Mouse (Mus musculus) retina, adult 2 months (tissue): Measurements from ENCODE around the gene Bdh1.
"Not testable (repeated sequence)": the region's sequence is repeated elsewhere in the genome, so short reads cannot be mapped to it uniquely, and the experiment has no call there.

Experiments used
- DNase-seq: peaks from one replicate; pipeline ENCODE4 v3.0.0-alpha.2; 2012; ENCODE audit warnings: low read depth, low spot score

Bdh1 gene

GRCm38 (mm10) chr16:31464953-31465352 lies 42.9 kb downstream of the Bdh1 start:
- DNase-seq: no peak

GRCm38 (mm10) chr16:31465630-31466029 lies 43.5 kb downstream of the Bdh1 start:
- no peak for DNase-seq

- DNase-seq: no peak
Measured at GRCm38 (mm10) chr16:31466106-31466505, 44.0 kb downstream of the Bdh1 start.

DNA sequence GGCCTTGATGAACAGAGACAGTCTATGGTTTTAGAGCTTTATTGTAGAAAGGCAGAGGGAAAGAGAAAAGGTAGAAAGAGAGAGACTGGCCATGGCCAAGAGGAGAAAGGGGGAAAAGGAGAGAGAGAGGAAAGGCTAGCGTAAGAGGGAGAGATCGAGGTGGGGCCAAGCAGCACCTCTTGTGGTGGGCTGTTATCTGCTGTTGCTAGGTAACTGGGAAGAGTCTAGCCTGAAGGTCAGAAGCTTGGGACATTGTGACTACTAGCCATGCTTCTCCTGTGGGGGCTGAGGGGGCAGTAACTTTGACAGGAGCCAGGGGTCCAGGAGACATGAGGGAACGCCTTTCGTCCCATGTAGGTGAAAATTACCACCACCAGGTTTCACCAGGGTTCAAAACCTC lies 48.7 kb downstream of the Bdh1 start:
- DNase-seq: not testable (repeated sequence)

DNA sequence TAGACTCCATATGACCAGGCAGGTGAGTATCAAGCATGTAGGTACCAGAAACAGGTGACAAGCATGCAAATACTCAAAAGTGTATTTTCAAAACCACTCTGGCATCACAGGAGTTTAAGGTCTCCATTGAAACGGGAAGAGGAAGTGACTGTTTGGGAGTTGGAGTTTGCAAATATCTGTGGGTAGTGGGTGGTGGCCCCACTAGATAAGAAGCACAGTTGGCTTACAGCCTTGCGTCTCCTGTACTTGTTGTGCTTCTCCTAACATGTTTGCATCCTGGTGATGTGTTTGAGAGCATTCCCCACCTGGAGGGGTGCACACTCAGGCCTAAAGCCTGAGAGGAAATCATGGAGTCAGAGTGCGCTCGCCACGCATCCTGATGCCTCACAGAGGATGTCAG lies 49.9 kb downstream of the Bdh1 start:
- DNase-seq: no peak

DNA sequence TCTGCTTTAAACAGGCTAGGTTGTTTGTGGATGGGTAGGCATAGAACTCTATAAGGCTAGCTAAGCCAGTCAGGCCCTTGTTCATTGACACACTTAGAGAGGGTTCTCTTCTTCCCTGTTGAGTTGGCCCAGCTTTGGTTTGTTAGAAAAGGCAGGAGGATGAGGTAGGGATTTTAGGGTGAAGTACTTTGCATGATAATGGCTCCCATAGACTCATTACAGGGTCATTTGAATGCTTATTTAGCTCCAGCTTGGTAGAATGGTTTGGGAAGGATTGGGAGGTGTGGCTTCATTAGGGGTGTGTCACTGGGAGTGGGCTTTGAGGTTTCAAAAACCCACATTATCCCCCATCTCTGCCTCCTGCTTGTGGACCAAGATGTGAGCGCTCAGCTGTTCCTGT lies 51.1 kb downstream of the Bdh1 start:
- no peak for DNase-seq

DNA sequence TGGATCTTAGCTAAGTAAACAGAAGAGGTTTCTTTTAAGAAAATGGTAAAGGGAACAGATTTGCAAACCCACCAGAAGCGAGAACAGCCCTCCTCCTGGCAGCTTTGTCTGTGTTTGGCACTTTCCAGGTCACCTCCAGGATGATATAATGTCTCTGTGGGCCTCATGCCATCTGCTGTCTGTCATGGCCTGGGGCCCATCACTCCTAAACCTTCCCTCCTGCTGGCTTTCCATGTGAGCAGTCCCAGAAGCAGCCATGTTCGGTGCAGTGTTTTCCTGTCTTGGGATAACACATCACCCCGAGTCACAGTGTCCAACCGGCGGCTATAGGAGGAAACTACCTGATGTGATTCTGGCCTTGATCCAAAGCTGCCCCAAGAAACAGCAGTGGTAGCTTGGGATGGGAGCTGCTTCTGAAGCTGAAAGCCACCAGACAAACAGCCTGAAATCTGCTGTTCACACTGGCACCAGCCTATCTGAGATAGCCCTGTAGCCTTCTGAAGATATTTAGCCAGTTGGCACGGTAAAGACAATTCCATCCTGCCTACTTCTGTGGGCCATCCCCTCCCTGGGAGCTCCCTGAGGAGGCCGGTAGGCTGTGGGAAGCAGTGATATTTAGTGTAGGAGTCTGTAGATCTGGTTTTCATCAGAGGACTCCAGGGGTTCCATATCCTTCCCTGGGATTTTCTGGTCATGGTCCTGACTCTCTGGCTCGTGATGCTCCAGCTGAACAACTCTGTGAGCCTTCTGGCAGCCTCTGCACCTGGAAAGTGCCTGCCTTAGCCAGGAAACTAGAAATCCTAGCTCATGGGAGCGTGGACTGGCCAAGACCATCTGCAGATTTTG lies 53.3 kb downstream of the Bdh1 start:
- no peak for DNase-seq

DNA sequence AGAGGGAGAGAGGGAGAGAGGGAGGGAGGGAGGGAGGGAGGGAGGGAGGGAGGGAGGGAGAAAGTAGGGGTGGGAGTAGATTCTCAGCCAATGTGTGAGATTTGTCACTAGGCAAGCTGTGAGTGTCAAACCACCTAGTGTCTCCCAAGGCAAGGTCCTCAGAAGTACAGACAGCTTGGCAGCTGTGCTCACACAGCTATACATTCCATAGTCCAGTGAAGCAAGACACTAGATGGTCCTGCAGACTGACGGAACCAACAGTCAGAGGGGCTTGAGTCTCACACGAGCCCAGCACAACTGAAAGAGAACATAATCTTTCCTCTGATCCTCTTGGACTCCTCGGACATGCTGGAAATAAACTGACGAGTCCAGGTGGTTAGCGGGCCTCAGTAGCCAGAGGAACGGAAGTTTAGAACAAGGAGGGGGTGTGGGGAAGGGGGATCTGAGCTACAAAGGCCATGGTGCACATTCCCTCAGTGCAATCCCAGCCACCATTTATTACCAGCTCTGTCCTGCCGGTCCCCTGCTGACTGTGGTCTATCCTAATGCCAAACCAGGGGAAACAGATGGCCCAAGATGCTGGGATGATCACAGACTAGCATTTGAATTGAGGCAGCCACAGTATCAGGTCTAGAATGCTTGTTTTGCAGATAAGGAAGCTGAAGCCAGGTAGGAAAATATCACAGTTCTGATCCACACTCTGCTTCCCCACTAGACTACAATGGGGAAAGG lies 55.0 kb downstream of the Bdh1 start:
- DNase-seq: no peak

DNA sequence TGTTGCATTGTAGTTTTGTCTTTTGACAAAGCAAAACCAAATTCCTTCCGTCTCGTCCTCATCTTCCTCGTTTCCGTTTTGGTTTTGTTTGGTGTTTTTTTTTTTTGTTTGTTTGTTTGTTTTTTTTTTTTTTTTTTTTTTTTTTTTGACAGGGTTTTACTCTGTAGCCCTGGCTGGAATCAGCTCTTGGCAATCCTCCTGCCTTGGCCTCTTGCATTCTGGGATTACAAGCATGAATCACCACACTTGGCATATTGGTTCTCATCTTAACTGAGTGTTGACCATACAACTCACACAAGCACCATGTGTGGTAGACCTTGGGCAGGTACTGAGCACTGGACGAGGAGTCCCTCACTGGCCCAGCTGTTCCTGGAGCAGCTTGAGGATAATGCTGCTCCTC lies 63.3 kb downstream of the Bdh1 start:
- DNase-seq: no peak

- no peak for DNase-seq
Measured at GRCm38 (mm10) chr16:31487266-31487665, 65.2 kb downstream of the Bdh1 start.

- DNase-seq: no peak
Measured at GRCm38 (mm10) chr16:31489096-31489495, 67.0 kb downstream of the Bdh1 start.

DNA sequence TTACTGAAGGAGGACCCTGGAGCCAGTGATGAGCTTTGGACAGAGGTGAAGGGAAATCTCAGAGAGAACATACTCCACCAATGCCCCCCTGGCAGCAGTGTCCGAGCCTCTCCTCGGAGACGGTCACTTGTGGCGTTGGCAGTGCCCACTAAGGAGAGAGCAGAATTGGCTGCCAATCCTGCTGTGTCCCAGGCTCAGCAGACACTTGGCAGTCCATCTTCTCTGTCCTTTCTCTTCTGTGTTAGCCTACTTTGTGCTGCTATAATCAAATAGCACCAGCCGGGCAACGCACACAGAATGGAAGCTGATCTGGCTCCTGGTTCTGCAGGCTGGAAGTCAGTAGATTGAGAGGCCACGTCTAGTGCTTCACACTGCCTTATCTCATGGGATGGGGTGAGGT lies 68.9 kb downstream of the Bdh1 start:
- DNase-seq: no peak

DNA sequence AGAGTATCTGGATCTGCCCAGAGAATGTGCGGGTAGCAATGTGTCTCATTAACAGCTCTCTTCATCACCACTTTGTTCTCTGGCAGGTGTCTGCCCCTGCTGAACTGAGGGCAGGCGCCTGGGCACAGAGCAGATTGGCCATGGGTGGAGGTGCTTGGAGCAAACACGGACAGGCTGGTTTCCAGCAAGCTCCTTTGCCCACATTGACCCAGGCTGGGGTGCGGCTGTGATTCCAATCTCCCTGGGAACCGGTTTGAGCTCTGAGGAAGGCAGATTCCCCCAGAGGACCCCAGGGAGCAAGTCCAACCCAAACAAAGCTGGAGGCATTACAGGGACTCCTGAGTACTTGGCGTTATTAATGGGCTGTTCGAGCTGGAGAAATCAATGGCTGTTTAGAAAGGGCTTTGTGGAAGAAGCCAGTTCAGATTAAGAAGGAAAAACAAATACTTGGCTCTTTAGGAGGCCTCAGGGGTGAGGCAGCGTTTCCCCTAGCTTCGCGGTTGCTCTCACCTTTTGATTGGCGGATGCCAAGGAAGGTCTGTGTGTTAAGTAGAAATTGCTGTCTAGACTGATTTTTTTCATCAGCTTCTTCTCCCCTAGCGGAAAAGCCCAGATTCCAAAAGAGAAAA lies 71.0 kb downstream of the Bdh1 start:
- no peak for DNase-seq

GRCm38 (mm10) chr16:31493550-31493965 lies 71.5 kb downstream of the Bdh1 start:
- DNase-seq: no peak

GRCm38 (mm10) chr16:31493991-31494390 lies 71.9 kb downstream of the Bdh1 start:
- no peak for DNase-seq

DNA sequence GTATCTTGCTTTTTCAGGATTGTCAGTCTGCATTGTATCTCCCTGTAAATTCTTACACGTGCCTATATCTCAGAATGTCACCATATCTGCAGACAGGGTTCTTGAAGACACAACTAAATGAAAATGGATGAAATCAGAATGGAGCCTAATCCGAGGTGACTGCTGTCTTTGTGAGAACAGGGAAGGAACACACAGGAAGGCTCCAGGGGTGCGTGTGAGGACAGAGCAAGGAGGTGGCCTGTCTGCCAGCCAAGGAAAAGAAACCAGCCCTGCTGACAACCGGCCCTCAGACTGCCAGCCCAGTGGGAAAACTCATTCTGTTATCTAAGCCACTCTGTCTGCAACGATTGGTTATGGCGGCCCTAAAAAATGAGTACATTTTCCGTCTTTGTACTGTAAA lies 73.3 kb downstream of the Bdh1 start:
- DNase-seq: no peak

DNA sequence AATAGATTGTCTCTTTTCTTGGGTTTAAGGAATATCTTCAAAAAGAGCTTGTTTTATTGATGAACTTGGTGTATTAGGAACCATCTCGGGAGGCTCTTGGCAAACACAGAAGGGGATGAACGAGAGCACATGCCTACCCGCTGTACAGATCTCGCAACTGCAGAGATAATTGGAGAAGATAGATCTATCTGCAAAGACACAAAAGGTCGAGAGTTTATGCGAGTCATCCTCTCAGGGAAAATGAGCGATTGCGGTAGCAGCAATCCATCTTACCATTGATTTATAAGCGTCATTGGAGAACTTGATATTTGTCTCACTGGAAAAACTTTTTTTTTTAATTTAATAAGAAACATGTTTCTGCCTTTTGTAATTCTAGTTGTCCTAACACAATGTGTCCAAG lies 73.7 kb downstream of the Bdh1 start:
- no peak for DNase-seq

DNA sequence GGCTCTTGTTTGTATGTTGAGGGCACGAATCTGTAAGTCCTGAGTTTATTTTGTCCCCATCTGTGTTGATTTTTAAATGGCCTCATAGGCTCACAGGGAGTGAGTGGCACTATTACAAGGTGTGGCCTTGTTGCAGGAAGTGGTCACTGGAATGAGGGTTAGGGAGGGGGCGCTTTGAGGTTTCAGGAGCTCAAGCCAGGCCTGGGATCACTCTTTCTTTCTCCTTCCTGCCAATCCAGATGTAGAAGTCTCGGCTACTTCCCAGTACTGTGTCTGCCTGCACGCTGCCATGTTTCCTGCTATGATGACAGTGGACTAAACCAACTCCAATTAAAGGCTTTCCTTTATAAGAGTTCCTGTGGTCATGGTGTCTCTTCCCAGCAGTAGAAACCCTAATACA lies 76.3 kb downstream of the Bdh1 start:
- DNase-seq: no peak

DNA sequence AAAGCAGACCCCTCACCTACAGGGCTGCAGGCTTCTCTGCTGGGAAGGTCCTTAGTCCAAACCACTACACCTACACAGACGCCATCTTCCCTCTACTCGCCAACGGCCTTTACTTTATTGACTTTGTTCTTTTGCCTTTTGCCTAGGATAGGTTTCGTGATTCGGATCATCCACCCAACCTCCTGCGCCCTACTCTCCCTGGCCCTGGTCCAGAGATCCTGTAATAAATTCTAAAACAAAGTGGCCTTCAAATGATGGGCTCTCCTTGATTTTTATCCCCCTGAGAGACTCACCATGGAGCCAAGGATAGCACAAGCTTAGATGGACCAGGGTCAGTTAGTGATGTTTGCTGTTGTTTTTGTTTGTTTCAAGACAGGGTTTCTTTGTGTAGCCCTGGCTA lies 76.9 kb downstream of the Bdh1 start:
- DNase-seq: no peak

DNA sequence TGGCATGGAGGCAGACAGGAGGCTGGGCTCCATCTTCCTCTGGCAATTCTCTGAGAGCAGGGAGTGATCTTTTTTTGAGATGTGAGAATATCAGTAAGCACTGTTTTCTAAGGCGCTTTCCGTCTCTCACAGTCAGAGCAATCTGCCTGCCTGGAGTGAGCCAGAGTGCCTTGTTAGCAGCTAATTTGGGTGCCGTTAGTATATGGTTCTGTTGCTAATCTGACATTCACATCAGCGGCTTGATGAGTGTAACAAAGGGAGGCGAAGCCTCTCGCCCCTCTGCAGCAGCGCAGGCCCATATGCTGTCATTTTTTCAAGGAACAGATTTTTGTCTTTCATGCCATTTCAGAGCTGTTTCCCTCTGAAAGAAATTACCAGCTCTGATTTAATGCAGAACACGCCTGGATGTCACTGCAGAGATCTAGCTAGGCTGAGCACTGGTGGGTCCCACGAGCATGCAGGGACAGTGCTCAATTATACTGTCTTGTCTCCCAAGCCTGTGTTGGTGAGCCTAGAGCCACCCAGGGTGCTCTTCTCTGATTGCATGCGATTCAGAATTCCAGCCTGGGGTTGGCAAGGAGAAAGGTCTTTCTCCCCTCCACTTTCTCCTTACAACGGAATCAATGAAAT lies 77.7 kb downstream of the Bdh1 start:
- DNase-seq: no peak

DNA sequence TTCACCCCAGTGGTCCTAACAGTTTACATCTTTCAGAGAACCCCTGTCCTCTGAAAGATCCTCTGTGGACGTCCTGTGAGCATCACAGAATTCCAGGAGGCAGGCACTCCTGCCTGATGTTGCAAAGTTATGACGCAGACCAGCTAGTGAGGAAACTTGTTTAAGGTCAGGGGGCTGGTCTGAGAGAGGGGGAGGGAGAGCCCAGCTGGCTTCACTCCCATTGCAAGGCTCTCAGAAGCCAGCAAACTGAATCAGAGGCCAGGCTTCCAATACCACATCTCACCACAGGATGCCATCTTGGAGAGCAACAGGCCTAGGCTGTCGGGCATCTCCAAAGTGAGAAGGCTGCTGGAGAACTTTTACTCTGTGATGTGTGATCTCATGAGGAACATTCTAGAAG lies 78.5 kb downstream of the Bdh1 start:
- DNase-seq: no peak
